Mouse (Mus musculus) limb, embryonic 13.5 days (tissue): ENCODE measurements at regions not wholly inside any gene's neighbourhood (a gene's known extent, or its start where the extent isn't known, plus 50 kb on each side); places are given as distances from the start of the nearest gene placed in this dataset.

Experiments used
- ATAC-seq: fragments of 200-750 bp; cut with Nextera tagmentation; 2 replicates; pipeline ENCODE4 v1.8.0; 2017; ENCODE audit warnings: low read depth, moderate number of reproducible peaks, moderate TSS enrichment; ENCODE audit not compliant: low FRiP score
- H3K27ac ChIP-seq: fragments of 300-500 bp; sonication (generic); 2 replicates; pipeline ENCODE4 v1.5.1; 2015; ENCODE audit warnings: inconsistent platforms, mild to moderate bottlenecking, moderate library complexity
- H3K27me3 ChIP-seq: fragments of 300-500 bp; sonication (generic); 2 replicates; pipeline ENCODE4 v1.6.1; 2015; ENCODE audit warnings: mild to moderate bottlenecking, inconsistent platforms
- H3K36me3 ChIP-seq: fragments of 300-500 bp; sonication (generic); 2 replicates; pipeline ENCODE4 v1.6.1; 2015; ENCODE audit warnings: inconsistent platforms, mild to moderate bottlenecking, moderate library complexity
- H3K4me1 ChIP-seq: fragments of 300-500 bp; sonication (generic); 2 replicates; pipeline ENCODE4 v1.6.1; 2015; ENCODE audit warnings: inconsistent platforms
- H3K4me2 ChIP-seq: fragments of 300-500 bp; sonication (generic); replicated peaks from 2 replicates; pipeline ENCODE4 v1.6.1; 2015; ENCODE audit warnings: inconsistent platforms, mild to moderate bottlenecking, moderate library complexity
- H3K4me3 ChIP-seq: fragments of 300-500 bp; sonication (generic); 2 replicates; pipeline ENCODE4 v1.5.1; 2015; ENCODE audit warnings: moderate library complexity, mild to moderate bottlenecking, inconsistent platforms
- H3K9ac ChIP-seq: fragments of 300-500 bp; sonication (generic); 2 replicates; pipeline ENCODE4 v1.6.1; 2015; ENCODE audit warnings: mild to moderate bottlenecking, inconsistent platforms
- H3K9me3 ChIP-seq: fragments of 300-500 bp; sonication (generic); 2 replicates; pipeline ENCODE4 v1.6.1; 2016; ENCODE audit warnings: inconsistent platforms
- WGBS: fragments of 180-500 bp; shearing (Covaris S2); methylation state at CpG from one replicate; pipeline ENCODE4 v1.1.7; 2015; 5-methylcytosine and 5-hydroxymethylcytosine counted together

DNA sequence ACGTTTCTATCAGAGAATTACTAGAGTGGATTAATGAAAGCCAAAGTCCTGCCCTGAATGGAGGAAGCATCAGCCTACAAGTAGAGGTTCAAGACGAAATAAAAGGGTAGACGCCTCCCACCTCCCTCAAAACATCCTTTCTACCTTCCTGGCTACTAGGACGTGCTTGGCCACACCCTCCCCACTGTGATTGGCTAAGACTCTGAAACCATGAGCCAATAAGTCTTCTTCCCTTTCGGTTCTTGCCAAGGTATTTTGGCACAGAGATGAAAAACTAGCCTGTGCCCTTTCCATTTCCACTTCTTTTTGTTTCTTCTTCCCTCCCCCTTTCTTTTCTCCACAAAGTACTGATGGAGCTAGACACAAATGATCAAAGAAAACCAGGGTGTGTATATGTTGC is 160.3 kb upstream of the Prickle1 start:
- H3K9ac ChIP-seq: no peak overlapping the region
- H3K9me3 ChIP-seq: no peaks in the 10 kb centered on the region
- no peaks in the 10 kb centered on the region for H3K4me1 ChIP-seq
- H3K36me3 ChIP-seq: no peaks in the 10 kb centered on the region
- H3K4me2 ChIP-seq: no peak overlapping the region
- no peak overlapping the region for H3K27ac ChIP-seq
- ATAC-seq: no peak
- H3K27me3 ChIP-seq: no peaks in the 10 kb centered on the region
- H3K4me3 ChIP-seq: no peak overlapping the region
- WGBS: 77% methylated on average over 5 of the region's 5 CpGs

DNA sequence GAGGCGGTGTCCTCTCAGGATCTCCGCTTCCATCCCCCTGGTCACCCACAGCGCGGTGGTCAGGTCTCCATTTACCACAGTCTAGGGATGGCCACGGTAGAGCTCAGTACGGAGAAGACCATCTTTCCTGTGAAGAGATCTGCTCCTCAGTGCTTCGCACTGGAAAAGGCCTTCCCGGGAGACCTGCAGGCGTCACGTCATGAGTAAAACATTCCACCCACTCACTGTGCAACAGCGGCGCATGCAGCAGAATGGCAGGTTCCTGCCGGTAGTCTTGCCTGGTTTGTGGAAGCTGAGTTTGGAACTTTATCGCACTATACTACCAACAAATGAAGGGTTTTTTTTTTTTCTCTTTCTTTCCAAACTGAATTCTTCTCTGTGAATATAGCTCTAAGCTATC is 156.1 kb upstream of the Prickle1 start:
- ATAC-seq: no peak
- no peak overlapping the region for H3K27ac ChIP-seq

DNA sequence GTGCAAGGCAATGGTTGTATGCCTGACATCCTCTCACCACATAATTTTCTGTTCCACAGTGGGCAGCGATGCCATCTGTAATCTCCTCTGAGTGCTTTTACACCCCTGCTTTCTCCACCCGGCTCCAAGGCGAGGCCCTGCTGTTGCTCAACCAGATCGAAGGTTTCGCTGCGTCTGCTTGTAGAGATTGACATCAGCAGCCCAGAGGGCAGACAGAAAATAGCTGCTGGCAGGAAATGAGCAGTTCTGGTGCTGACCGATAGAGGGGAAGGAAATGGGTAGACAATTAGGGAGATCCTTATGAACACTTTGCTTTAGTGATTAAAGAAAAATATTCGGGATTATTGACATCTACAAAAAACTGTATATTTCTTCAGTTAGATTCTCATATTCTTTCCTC is 155.3 kb upstream of the Prickle1 start:
- Histone ChIP-seq H3K9ac (no peak overlapping the region), H3K9me3 (0 out of 2 replicates have a peak, but pooled peaks cover 7% of the 10 kb centered on the region), H3K27me3 (no peaks in the 10 kb centered on the region), H3K4me2 (no peak overlapping the region), H3K27ac (no peak overlapping the region), H3K36me3 (no peaks in the 10 kb centered on the region), H3K4me3 (no peak overlapping the region), H3K4me1 (no peaks in the 10 kb centered on the region)
- no peak for ATAC-seq
- 18% methylated on average over 8 of the region's 8 CpGs for WGBS

More for the DNA sequence above, 156.1 kb upstream of the Prickle1 start:
- WGBS: 82% methylated on average over 14 of the region's 14 CpGs
- H3K4me2 ChIP-seq: 0 out of 2 replicates have a peak overlapping the region, but pooled peaks have one; percentile 7
- H3K36me3 ChIP-seq: no peaks in the 10 kb centered on the region
- H3K4me1 ChIP-seq: no peaks in the 10 kb centered on the region
- 0 out of 2 replicates have a peak, but pooled peaks cover 7% of the 10 kb centered on the region for H3K9me3 ChIP-seq
- no peak overlapping the region for H3K9ac ChIP-seq
- no peaks in the 10 kb centered on the region for H3K27me3 ChIP-seq
- H3K4me3 ChIP-seq: no peak overlapping the region

DNA sequence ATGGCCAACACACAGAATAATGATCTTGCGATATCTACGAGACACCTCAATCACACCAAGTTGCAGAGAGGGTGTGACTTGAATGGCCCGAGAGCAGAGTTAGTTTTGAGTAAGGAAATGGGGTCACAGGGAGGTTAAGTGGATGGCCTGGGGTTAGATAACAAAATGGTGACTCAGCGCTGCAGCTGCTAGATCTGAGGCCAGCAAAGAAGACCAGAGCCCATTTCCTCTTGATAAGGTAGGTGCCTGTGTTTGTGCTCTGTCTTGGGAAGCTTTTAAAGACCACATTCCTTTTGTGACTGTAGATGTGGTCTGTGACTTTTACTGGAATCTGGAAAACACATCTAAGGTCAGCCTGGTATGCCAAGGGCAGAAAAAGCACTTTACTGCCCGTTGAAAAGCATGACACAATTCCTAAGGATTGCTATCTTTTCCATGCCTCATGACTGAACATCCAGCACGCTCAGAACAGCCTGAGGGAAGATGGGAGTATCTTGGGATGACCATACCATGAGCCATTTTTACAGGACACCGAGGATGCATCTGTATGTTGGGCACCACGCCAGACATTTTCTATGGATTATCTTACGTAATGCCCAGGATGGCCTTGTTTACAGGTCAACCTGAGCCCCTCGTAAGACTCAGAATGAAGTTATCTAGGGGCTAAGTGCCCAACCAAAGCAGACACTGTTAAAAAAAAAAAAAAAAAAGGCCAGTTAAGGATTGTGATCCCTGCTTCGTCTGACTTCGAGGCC is 148.7 kb upstream of the Prickle1 start:
- peaks cover 8% of the 10 kb centered on the region; the same call in 1 of the 2 replicates for H3K4me1 ChIP-seq
- 43% methylated on average over 12 of the region's 12 CpGs for WGBS
- H3K9me3 ChIP-seq: 0 out of 2 replicates have a peak, but pooled peaks cover 5% of the 10 kb centered on the region
- H3K4me3 ChIP-seq: no peak overlapping the region
- ATAC-seq: no peak
- no peak overlapping the region for H3K9ac ChIP-seq
- H3K4me2 ChIP-seq: no peak overlapping the region
- no peaks in the 10 kb centered on the region for H3K27me3 ChIP-seq
- no peak overlapping the region for H3K27ac ChIP-seq
- no peaks in the 10 kb centered on the region for H3K36me3 ChIP-seq

DNA sequence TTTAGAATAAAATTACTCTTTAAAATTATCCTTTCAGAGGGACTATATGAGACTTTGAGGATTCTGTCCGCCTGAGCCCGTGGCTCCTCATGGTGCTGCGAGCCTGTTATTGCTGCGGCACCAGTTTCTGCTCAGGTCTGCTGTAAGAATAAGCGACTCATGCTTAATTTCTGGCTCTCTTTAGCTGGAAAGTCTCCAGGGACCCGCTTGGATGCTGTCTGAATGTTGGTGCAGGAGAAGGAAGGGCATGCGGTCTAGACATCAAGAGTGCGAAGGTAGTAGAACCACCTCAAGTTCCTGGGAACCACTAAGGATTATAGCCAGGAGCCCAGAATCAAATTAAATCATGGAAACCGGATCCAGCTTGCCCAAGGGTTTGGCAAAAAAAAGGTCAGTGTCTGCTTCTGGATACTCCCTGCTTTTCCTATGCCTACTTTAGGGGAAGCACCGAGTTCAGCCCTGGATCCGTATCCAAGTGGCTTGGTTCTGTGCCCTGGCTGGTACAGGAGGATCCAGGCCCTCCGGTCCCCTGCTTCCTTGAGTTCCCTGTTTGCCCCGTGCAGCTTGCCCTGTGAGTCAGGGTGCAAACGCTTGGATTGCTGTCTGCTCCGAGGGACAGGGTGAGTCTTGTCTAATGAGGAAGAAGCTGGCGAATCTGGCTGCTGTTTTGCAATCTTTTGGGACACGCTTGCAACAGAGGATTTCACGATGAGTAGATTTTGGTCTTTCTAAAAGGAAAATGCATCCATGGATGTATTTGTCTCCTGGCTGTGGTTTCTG is 138.2 kb upstream of the Prickle1 start:
- Histone ChIP-seq H3K4me1 (0 out of 2 replicates have a peak, but pooled peaks cover 2% of the 10 kb centered on the region), H3K9me3 (no peaks in the 10 kb centered on the region), H3K4me2 (no peak overlapping the region), H3K27me3 (no peaks in the 10 kb centered on the region), H3K9ac (no peak overlapping the region), H3K27ac (no peak overlapping the region), H3K36me3 (no peaks in the 10 kb centered on the region), H3K4me3 (no peak overlapping the region)
- ATAC-seq: no peak
- WGBS: 81% methylated on average over 18 of the region's 18 CpGs

DNA sequence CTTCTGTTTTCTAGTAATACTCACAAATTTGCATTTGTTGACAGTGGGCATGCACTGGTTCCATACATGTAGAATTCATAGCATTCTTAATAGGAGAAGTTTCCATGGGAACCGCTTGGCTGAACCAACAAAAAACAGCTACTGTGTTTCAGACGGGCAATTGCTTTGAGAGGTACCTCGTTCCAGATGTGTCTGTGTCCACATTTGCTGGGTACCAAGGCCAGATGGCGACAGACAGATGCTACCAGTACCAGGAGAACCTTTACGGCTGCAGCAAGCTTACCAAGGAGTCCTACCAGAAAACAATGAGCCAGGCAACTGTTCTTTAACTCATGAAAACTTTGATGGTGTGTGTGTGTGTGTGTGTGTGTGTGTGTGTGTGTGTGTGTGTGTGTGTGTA is 137.1 kb upstream of the Prickle1 start:
- Histone ChIP-seq H3K4me3 (no peak overlapping the region), H3K27ac (no peak overlapping the region), H3K27me3 (no peaks in the 10 kb centered on the region), H3K36me3 (no peaks in the 10 kb centered on the region), H3K9ac (no peak overlapping the region), H3K4me1 (0 out of 2 replicates have a peak, but pooled peaks cover 2% of the 10 kb centered on the region), H3K4me2 (no peak overlapping the region), H3K9me3 (no peaks in the 10 kb centered on the region)
- no peak for ATAC-seq
- WGBS: 31% methylated on average over 5 of the region's 5 CpGs

DNA sequence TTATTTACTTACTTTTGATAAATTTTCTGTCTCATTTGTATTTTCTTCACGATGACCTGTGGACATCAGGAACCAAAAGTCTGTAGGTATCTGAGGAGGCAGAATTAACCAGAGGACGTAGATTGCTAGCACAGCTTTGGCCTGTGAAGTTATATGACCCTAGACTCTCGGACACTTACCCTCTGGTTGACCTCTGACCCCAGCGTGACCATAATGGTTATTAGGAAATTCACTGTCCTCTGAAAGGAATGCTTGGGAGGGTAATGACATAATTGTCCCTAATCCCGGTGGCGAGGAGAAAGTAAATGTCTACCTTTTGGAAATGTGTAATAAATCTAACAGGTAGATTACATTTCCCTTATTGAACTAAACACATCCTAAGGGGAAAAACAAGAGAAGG is 135.5 kb upstream of the Prickle1 start:
- WGBS: 35% methylated on average over 6 of the region's 6 CpGs
- no peaks in the 10 kb centered on the region for H3K27me3 ChIP-seq
- no peak for ATAC-seq

DNA sequence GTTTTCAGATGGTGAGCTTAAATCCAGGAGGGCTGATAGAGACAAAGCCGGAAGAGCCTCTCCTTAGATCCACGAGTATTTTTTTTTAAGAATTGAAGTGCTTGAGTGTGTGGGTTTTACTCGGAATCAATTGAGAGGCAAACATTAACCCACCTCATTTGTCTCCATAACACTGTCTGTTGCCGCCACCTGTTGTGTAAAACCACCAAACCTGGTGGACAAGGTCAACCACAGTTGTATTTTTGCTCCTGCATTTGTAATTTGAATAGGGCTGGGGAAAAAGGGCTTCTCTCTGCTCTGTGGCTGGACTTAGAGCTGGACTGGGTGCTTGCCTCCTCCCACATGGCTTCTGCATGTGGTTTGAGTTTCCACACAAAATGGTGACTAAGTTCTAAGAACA is 119.8 kb upstream of the Prickle1 start:
- ATAC-seq: no peak
- Histone ChIP-seq H3K9ac (no peak overlapping the region), H3K4me2 (no peak overlapping the region), H3K9me3 (no peaks in the 10 kb centered on the region), H3K27me3 (no peaks in the 10 kb centered on the region), H3K4me3 (no peak overlapping the region), H3K27ac (no peak overlapping the region), H3K4me1 (peaks cover 25% of the 10 kb centered on the region), H3K36me3 (no peaks in the 10 kb centered on the region)
- WGBS: 46% methylated on average over 4 of the region's 4 CpGs

More for the DNA sequence above, 135.5 kb upstream of the Prickle1 start:
- no peaks in the 10 kb centered on the region for H3K36me3 ChIP-seq
- H3K9me3 ChIP-seq: no peaks in the 10 kb centered on the region
- H3K9ac ChIP-seq: no peak overlapping the region
- H3K4me3 ChIP-seq: no peak overlapping the region
- H3K4me1 ChIP-seq: 0 out of 2 replicates have a peak, but pooled peaks cover 2% of the 10 kb centered on the region
- no peak overlapping the region for H3K27ac ChIP-seq
- no peak overlapping the region for H3K4me2 ChIP-seq

DNA sequence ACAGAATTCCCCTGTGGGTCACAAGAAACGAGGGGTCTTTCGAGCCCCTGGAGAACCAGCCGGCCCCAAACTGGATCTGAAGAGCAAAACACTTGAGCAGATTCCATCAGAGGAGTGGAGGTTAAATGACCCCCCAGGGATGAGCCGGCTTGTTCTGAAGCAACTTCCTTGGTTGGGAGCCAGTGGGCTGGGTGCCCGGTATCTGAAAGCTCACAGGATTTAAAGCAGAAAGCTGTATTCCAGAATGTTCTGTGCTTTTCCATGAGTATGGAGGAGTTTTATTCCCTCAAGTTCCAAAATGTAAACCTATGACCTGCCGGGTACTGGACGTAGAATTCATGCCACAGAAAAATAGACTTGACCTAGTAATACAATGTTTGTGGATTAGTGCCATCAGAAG is 117.7 kb upstream of the Prickle1 start:
- no peaks in the 10 kb centered on the region for H3K9me3 ChIP-seq
- peaks cover 36% of the 10 kb centered on the region for H3K4me1 ChIP-seq
- no peaks in the 10 kb centered on the region for H3K27me3 ChIP-seq
- H3K9ac ChIP-seq: no peak overlapping the region
- 85% methylated on average over 7 of the region's 7 CpGs for WGBS
- no peak overlapping the region for H3K27ac ChIP-seq
- no peak overlapping the region for H3K4me3 ChIP-seq
- H3K36me3 ChIP-seq: no peaks in the 10 kb centered on the region
- H3K4me2 ChIP-seq: no peak overlapping the region
- no peak for ATAC-seq

DNA sequence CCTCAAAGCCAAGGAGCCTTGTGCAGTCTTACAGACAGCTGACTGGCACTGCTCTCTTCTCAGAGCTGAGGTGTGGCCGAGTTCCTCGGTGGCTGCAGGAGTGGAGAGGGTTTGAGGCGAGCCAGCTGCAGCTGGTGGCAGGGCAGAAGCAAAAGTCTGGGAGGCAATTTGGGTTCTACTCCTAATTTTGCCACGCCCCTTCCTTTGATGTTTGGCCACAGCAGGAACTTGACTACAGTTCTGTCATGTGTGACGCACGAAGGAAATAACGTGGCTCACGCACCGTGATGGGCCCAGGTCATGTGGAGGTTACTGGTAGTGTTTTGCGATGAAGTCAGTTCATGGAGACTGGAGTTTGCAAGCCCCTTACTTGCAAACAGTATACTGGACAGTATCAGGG is 116.9 kb upstream of the Prickle1 start:
- no peak overlapping the region for H3K4me3 ChIP-seq
- no peak overlapping the region for H3K4me2 ChIP-seq
- 40% methylated on average over 10 of the region's 10 CpGs for WGBS
- H3K36me3 ChIP-seq: no peaks in the 10 kb centered on the region
- H3K27ac ChIP-seq: no peak overlapping the region
- H3K9me3 ChIP-seq: no peaks in the 10 kb centered on the region
- no peak for ATAC-seq
- H3K27me3 ChIP-seq: no peaks in the 10 kb centered on the region
- H3K9ac ChIP-seq: no peak overlapping the region
- H3K4me1 ChIP-seq: peaks cover 45% of the 10 kb centered on the region

DNA sequence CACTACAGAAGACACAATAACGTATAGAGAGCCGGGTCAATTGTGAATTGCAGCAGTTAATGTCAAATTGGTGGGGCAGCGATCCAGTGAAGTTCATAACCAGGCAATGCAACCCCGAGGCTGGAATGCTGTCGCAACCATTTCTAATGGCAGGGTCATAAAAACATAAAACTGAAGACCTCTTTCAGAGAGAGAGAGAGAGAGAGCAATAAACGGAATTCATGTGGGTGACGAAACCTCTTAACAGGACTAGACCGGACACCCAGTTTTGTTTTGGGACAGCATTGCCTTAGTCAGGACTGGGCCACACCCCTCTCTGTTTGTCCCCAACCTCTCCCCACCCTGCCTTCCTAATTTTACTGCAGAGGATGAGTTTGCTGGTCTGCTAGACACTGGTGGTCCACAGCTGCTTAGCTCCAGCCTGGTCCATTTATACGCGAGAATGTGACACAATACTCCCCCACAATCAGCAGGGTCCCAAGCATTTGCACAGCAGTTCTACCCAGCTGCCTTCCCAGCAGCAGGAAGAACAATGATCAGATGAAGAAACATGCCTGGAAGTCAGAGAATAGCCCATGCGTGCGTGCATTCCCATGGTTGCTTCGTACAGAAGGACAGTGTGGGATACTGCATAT is 115.6 kb upstream of the Prickle1 start:
- peak overlapping the region; percentile 25; the same call in 1 of the 2 replicates for H3K4me2 ChIP-seq
- H3K27ac ChIP-seq: peak overlapping the region; percentile 67
- no peak overlapping the region for H3K9ac ChIP-seq
- no peaks in the 10 kb centered on the region for H3K9me3 ChIP-seq
- no peak overlapping the region for H3K4me3 ChIP-seq
- H3K36me3 ChIP-seq: no peaks in the 10 kb centered on the region
- WGBS: 40% methylated on average over 13 of the region's 13 CpGs
- no peak for ATAC-seq
- no peaks in the 10 kb centered on the region for H3K27me3 ChIP-seq
- H3K4me1 ChIP-seq: peaks cover 58% of the 10 kb centered on the region
